9 mouse cellular contexts compared by ENCODE assay signal in the genomic region with DNA sequence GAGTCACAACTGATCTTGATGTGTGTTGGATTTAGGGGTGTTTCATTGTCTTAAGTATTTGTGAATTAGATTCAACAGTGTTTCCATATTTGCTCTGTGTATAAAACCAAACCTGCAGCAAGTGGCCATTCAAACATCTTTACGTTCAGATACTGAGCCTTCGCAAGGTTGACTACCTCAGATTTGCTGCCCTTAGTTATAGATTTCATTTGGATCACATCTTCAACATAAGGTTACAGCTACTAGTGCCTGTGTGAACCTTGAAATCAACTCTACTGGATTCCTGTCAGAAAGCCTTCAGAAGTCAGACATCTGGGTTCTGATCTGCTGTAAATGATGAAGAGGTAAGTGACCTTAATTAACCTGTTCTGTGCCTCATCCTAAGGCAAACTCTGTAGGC. TPM values are rescaled to one million over a fixed set of nuclear protein-coding genes. Genes with fewer than 3 reads are reported as not detected.
"Had no signal": no experiment of that assay in that cellular context is flagged by ENCODE, and none has a peak within 500 bp of the region (broad histone marks: within the 10 kb centered on the region; RNA-seq: fewer than 3 reads in every experiment).

No protein-coding gene starts in this region.

RNA-seq across cellular contexts. Expression of gene Zfp981, which starts 25.6 kb away (rescaled TPM):
- polyA plus RNA-seq: heart, embryonic 12.5 days; heart, embryonic 13.5 days; heart, postnatal 0 days; intestine, embryonic 15.5 days; intestine, embryonic 16.5 days; intestine, postnatal 0 days; kidney, adult 2 months; kidney, embryonic 14.5 days; large intestine, adult 2 months had no signal
